Mouse (Mus musculus) lung, postnatal 0 days (tissue): ENCODE data around the gene Mt4.

Experiments used
- CTCF ChIP-seq: IDR thresholded peaks from 2 replicates; pipeline ENCODE4 v1.5.1; 2016; ENCODE audit warnings: antibody characterized with exemption, mild to moderate bottlenecking
- EP300 ChIP-seq: IDR thresholded peaks from 2 replicates; pipeline ENCODE4 v1.6.1; 2016; ENCODE audit warnings: antibody characterized with exemption, mild to moderate bottlenecking, control low read depth

GRCm38 (mm10) chr8:94135556-94135955 is 1.4 kb upstream of the Mt4 start:
- TF ChIP-seq CTCF (no peak), EP300 (no peak)
